Mouse (Mus musculus): ENCODE results near the gene Cat.
A peak's percentile ranks its signal among the peaks of the same experiment; 100 is the strongest.

Cat gene

DNA sequence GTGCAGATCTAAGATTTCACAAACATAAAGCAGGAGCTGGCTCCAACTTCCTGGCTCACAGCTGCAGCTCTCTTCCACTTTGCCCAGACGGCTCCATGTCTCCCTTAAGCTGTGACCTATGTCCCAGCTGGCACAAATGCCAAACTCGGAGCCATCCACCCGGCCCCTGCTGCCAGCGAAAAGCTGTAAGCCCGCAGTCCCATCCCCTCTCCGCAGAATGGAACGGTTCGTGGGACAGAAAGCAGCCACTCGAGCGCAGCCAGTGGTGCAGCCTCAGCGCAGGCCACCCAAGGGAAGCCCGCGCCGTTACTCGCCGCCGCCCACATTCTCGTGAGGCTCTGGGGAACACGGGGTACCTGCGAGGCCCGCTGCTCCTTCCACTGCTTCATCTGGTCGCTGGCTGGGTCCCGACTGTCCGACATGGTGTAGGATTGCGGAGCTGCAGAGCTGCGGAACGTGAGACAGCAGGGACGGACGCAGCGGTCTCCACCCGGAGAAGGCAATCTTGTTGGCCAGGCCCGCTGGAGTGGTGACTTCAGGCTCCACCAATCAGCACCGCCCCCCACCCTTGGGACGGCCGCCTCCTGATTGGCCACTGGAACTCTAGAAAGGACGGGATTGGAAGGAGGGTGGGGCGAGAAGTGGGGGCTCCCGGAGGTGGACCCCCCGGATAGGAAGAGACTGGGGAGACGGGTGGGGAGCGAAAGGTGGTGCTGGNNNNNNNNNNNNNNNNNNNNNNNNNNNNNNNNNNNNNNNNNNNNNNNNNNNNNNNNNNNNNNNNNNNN lies at the start of gene Cat:
Cat (minus strand) TSS at position 544 of the 785 bp plus-strand sequence.
- DNase-seq (ENCODE audit: low spot score in 2 of 2) = peak; percentile 88 to 96

GRCm38 (mm10) chr2:103525596-103525995 lies 40.6 kb upstream of the Cat start:
- DNase-seq (ENCODE audit: low spot score in 2 of 2) = no peak

DNA sequence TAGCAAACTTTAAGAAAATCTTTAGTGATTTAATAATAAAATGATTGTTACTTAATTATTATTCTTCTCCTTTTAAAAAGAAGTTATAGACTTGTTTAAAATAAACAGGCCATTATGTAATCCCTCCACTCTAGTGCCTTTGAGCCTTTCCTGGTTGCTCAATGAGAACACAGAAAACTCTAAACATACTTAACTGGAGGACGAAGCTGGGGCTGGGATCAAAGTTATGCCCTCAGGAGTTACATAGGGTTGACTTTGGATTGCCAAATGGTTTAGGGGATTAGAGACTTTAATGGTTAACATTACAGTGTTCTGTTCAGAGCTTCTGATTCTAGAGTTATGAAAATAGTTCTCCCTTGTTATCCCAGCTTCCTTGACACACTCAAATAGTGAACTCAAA lies 31.5 kb upstream of the Cat start:
- DNase-seq (ENCODE audit: low spot score in 2 of 2) = no peak

GRCm38 (mm10) chr2:103515513-103516180 lies 30.7 kb upstream of the Cat start:
- DNase-seq (ENCODE audit: low spot score in 2 of 2) = peak in 1 of 2 experiments; percentile 1

DNA sequence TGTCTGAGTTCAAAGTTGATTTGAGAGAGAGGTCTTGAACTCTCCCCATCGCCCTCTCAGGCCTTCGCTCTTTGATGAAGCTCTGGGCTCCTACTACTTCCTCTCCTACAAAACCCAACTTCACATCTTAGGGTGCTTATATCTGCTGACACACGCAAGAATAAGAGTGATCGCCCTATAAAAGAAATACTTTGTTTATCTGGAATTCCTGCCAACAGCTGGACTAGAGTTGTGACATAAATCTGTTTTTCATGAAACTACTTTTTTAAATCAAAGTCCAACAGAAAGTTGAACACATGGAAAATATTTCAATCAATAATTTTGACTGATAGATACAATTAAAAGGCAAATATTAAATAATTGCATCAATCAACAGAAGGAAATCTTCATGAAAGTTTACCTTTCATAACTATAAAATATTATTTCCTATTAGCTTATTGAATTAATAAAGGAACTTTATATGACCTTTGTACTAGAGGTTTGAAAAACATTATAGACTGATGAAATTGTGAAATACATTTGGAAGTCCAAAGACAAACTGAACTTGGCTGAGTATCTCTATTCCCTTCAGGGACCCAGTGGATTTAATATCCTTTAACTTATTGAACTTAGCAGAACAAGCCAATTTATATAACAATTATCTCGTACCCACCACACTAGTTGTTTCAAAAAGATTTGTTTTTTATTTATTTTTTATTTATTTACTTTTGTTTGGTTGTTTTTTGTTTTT lies 27.3 kb upstream of the Cat start:
- DNase-seq (ENCODE audit: low spot score in 2 of 2) = no peak

- no peak for DNase-seq (ENCODE audit: low spot score in 2 of 2)
These were observed 26.7 kb upstream of the Cat start for GRCm38 (mm10) chr2:103511631-103512030.

DNA sequence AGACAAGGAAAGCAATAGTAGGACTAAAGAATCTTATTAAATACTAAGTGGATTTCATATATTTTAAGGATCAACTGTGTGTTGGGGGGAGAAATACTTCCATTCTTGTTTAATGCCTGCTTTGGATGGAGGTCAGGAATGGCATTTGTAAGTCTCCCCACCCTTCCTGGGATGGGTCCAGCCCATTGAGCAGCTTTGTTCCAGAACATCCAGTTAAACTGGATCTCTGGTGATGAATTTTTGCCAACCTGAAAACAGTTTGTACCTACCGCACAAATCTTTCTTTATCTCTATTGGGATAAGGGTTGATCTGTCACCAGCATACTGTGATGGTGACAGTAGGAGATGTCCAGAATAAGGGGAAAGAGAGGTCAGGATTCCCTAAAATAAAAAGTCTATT lies 26.1 kb upstream of the Cat start:
- no peak for DNase-seq (ENCODE audit: low spot score in 2 of 2)

DNA sequence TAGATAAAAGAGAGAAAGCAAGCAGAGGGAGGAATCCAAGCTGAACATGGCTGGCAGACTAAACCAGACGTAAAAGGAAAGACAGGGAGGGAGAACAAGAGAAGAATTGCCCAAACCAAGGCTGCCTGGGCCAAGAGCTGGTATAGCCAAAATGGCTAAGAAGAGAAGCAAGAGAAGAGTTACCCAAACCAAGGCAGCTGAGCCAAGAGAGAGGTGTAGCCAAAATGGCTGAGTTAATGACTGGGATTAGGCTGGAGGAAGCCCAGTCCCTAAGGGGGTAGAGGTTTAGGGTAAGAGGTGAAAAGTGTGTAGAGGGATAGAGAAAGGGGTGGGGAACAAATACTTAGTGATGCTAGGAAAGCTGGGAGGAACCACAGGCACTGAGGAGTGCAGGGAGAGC lies 22.7 kb upstream of the Cat start:
- DNase-seq (ENCODE audit: low spot score in 2 of 2) = no peak

DNA sequence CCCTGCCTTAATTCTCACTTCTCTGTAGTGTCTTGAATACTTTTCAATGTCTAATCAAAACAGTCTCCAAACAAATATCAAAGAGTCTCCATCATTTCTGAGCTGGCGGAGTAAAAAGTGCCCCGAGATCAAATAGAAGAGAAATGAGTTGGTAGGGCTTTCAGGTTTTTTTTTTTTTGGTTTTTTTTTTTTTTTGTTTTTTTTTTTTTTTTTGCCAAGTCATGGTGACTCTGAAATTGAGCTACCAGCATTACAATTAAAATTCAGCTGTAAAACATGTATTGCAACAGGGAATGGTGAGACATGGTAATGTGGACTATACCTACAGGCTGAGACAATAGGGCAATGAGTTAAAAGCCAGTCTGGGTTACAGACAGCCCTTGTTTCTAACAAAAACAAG lies 21.0 kb upstream of the Cat start:
- DNase-seq (ENCODE audit: low spot score in 2 of 2) = no peak

GRCm38 (mm10) chr2:103504463-103504862 lies 19.5 kb upstream of the Cat start:
- DNase-seq (ENCODE audit: low spot score in 2 of 2) = no peak

GRCm38 (mm10) chr2:103500769-103501168 lies 15.8 kb upstream of the Cat start:
- DNase-seq (ENCODE audit: low spot score in 2 of 2) = no peak

GRCm38 (mm10) chr2:103495633-103496418 lies 10.9 kb upstream of the Cat start:
- no peak for DNase-seq (ENCODE audit: low spot score in 2 of 2)

GRCm38 (mm10) chr2:103493827-103494226 lies 8.9 kb upstream of the Cat start:
- DNase-seq (ENCODE audit: low spot score in 2 of 2) = no peak

DNA sequence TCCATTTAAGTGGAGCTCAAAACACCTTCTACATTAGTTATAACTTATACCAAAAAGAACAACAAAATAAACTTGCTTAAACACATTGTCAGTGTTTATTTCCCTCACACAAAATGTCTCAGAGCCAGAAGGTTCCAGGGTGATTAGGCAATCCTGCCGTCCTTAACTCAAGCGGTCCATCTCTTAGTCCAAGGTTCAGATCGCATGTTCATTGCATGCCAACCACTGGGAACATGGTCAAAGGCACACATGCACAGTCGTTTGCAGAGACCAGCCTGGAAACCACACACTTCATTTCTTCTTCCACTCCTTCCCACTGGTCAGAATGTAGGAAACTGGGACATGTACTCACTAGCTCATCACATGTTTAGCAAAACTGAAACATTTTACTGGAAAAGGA lies 7.6 kb upstream of the Cat start:
- DNase-seq (ENCODE audit: low spot score in 2 of 2) = no peak

- DNase-seq (ENCODE audit: low spot score in 2 of 2) = no peak
These were observed 907 bp downstream of the Cat start for GRCm38 (mm10) chr2:103483986-103484520.

GRCm38 (mm10) chr2:103483289-103483985 lies 1.5 kb downstream of the Cat start:
- no peak for DNase-seq (ENCODE audit: low spot score in 2 of 2)

DNA sequence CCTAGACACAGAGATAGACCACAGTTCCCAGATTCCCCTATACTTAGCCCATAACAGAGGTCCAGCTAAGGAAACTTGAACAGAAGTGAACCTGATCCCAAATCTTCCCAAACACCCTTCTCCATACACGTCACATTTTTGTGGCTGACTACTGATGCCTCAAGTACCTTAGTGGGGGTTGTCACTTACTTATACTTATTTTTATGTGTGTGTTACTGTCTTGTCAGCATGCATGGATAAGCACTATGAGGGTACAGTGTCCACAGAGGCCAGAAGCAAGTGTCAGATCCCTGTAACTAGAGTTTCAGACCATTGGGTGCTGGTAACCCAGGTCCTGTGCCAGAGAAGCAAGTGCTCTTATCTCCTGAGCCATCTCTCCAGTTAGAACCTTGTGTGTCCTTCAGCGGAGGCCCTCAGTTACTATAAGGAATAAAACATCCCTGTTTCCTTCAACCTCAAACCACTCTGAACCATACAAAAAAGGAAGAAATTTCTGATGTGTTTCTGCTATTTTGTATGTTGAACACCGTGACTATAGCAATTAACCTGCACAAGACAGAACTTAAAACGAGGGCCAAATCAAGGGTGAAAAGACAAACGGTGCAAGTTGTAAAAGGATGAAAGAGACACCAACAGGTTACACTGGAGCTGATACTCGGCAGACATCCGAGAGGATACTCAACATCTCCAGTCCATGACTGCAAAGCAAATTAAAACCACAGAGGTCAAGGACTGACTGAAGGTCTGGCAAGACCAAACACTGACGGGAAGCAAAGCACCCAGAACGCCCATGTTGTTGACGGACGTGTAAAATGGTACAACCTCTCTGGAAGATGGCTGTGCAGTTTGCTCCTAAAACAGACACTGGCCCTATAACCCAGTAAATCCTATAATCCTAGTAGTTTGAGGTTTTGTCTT lies 3.4 kb downstream of the Cat start:
- DNase-seq (ENCODE audit: low spot score in 2 of 2) = no peak

DNA sequence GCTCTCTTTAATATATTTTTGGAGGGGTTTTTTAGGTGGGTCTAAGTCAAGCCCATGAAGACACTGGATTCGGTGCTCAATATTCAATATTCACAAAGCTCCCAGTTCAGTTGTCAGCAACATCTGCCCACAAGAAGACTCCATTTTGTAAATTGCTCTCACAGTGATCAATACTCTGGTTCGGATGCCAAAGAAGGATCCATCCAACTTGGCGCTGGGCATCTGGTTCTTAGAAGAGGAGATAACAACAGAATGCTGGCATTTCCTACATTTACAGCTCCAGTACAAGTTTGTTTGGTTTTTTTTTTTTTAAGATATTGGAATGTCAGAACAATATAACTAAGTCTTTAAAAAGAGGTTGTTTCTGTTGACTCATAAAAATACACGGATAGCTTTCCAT lies 4.1 kb downstream of the Cat start:
- DNase-seq (ENCODE audit: low spot score in 2 of 2) = no peak

- no peak for DNase-seq (ENCODE audit: low spot score in 2 of 2)
These were observed 4.7 kb downstream of the Cat start for GRCm38 (mm10) chr2:103480240-103480639.

DNA sequence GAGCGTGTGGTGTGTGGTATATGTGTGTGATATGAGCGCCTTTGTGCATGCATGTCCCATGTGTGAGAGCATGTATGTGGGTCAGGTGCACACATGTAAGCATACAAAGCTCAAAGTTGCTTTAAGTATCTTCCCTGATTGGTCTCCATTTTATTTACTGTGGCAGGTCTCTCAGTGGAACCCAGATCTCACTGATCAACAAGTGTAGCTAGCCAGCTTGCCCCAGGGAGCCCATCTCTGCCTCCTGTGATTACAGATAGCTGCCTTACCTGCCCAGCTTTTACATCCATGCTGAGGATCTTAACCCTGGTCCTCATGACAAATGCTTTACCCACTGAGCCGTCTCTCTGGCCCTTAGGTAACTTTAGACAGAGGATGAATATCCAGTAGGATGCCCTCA lies 6.6 kb downstream of the Cat start:
- no peak for DNase-seq (ENCODE audit: low spot score in 2 of 2)
